Mouse (Mus musculus) kidney, postnatal 0 days (tissue): ENCODE measurements around the gene Psmf1. TPM values are rescaled to one million over a fixed set of nuclear protein-coding genes. Genes with fewer than 3 reads are reported as not detected.

Experiments used
- ATAC-seq: fragments of 200-750 bp; cut with Nextera tagmentation; replicated peaks from 2 replicates; pipeline ENCODE4 v1.8.0; 2017; ENCODE audit warnings: low read depth, moderate number of reproducible peaks, moderate TSS enrichment, moderate library complexity; ENCODE audit not compliant: low FRiP score
- DNase-seq: peaks from one replicate; pipeline ENCODE4 v3.0.0-alpha.2; 2016; ENCODE audit warnings: low spot score
- H3K27ac ChIP-seq: fragments of 300-500 bp; sonication (generic); 2 replicates; pipeline ENCODE4 v1.5.1; 2014; ENCODE audit warnings: mild to moderate bottlenecking
- H3K27me3 ChIP-seq: fragments of 300-500 bp; sonication (generic); 2 replicates; pipeline ENCODE4 v1.6.1; 2014; ENCODE audit warnings: low read length, mixed read lengths; ENCODE audit not compliant: insufficient read depth
- H3K36me3 ChIP-seq: fragments of 300-500 bp; sonication (generic); 2 replicates; pipeline ENCODE4 v1.6.1; 2014; ENCODE audit warnings: low read length, mixed read lengths; ENCODE audit not compliant: insufficient read depth
- H3K4me1 ChIP-seq: fragments of 300-500 bp; sonication (generic); replicated peaks from 2 replicates; pipeline ENCODE4 v1.6.1; 2014; ENCODE audit warnings: antibody characterized with exemption, low read length, mixed read lengths; ENCODE audit not compliant: insufficient read depth
- H3K4me2 ChIP-seq: fragments of 300-500 bp; sonication (generic); 2 replicates; pipeline ENCODE4 v1.6.1; 2014; ENCODE audit warnings: mild to moderate bottlenecking, low read length, moderate library complexity, mixed read lengths
- H3K4me3 ChIP-seq: fragments of 300-500 bp; sonication (generic); replicated peaks from 2 replicates; pipeline ENCODE4 v1.5.1; 2014; ENCODE audit warnings: low read depth, low read length
- H3K9ac ChIP-seq: fragments of 300-500 bp; sonication (generic); 2 replicates; pipeline ENCODE4 v1.6.1; 2014; ENCODE audit warnings: low read depth, low read length
- H3K9me3 ChIP-seq: fragments of 300-500 bp; sonication (generic); replicated peaks from 2 replicates; pipeline ENCODE4 v1.6.1; 2016; ENCODE audit warnings: low read length, inconsistent platforms, mixed read lengths
- CTCF ChIP-seq: IDR thresholded peaks from 2 replicates; pipeline ENCODE4 v1.5.1; 2016; ENCODE audit warnings: antibody characterized with exemption, low read depth, mild to moderate bottlenecking, moderate library complexity
- WGBS: fragments of 180-500 bp; shearing (Covaris S2); extraction: QIAGEN DNeasy Blood & Tissue Kit; methylation state at CpG from one replicate; pipeline ENCODE4 v1.1.7; 2014; 5-methylcytosine and 5-hydroxymethylcytosine counted together
- polyA plus RNA-seq: library from polyadenylated mRNA; unstranded; fragments of >200 nt; fragmentation: Nextera tagmentation; extraction: Ambion mirVana; gene quantifications from 2 replicates; pipeline ENCODE4 v1.2.1, GENCODE M21; 2015

Psmf1 gene
- polyA plus RNA-seq, 1 experiment from 2014 or later = 45.1 TPM

GRCm38 (mm10) chr2:151739505-151739904 is 4.5 kb downstream of the Psmf1 start:
- no peaks in the 10 kb centered on the region for H3K9me3 ChIP-seq
- TF ChIP-seq CTCF = no peak
- peaks cover 15% of the 10 kb centered on the region; the same call in 1 of the 2 replicates for H3K4me1 ChIP-seq
- ATAC-seq = no peak
- H3K9ac ChIP-seq = no peak overlapping the region
- H3K27me3 ChIP-seq = no peaks in the 10 kb centered on the region
- 86% methylated on average over 7 of the region's 7 CpGs for whole genome bisulfite sequencing
- H3K36me3 ChIP-seq = 0 out of 2 replicates have a peak, but pooled peaks cover under 1% of the 10 kb centered on the region
- peak overlapping the region; percentile 93; the same call in 1 of the 2 replicates for H3K4me2 ChIP-seq
- DNase-seq = no peak
- no peak overlapping the region for H3K27ac ChIP-seq
- no peak overlapping the region for H3K4me3 ChIP-seq

- Histone ChIP-seq H3K9ac (no peak overlapping the region), H3K4me2 (no peak overlapping the region), H3K4me3 (no peak overlapping the region), H3K27ac (no peak overlapping the region), H3K27me3 (no peaks in the 10 kb centered on the region), H3K36me3 (peaks cover 5% of the 10 kb centered on the region; the same call in 1 of the 2 replicates), H3K4me1 (peaks cover 15% of the 10 kb centered on the region; the same call in 1 of the 2 replicates), H3K9me3 (no peaks in the 10 kb centered on the region)
- 86% methylated on average over 3 of the region's 3 CpGs for WGBS
- ATAC-seq (no peak), DNase-seq (no peak)
- no peak for TF ChIP-seq CTCF
These were observed 4.9 kb downstream of the Psmf1 start for GRCm38 (mm10) chr2:151739081-151739480.

DNA sequence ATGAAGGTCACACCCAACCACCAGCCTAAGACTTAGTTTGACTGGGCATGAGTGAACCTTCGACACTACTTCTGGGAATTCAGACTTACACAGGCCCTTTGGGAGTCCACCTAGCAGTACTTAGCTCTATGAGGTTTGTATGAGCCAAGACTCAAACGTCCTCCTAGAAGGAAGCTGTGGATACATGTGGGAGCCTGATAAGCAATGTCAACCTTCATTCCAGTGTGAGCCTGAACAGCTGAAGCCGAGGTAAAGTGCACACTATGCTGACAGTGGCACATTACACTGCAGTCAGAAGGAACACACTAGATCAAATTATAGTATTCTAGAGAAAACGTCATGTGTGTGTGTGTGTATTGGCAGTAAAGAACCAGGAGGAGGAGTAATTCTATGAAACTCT is 5.5 kb downstream of the Psmf1 start:
- no peaks in the 10 kb centered on the region for H3K9me3 ChIP-seq
- 81% methylated on average over 4 of the region's 4 CpGs for WGBS
- no peak for TF ChIP-seq CTCF
- no peak overlapping the region for H3K4me3 ChIP-seq
- no peak for ATAC-seq
- no peak for DNase-seq
- no peak overlapping the region for H3K9ac ChIP-seq
- H3K27ac ChIP-seq = no peak overlapping the region
- H3K36me3 ChIP-seq = peaks cover 10% of the 10 kb centered on the region; the same call in 1 of the 2 replicates
- H3K4me2 ChIP-seq = no peak overlapping the region
- H3K27me3 ChIP-seq = no peaks in the 10 kb centered on the region
- peaks cover 15% of the 10 kb centered on the region; the same call in 1 of the 2 replicates for H3K4me1 ChIP-seq

DNA sequence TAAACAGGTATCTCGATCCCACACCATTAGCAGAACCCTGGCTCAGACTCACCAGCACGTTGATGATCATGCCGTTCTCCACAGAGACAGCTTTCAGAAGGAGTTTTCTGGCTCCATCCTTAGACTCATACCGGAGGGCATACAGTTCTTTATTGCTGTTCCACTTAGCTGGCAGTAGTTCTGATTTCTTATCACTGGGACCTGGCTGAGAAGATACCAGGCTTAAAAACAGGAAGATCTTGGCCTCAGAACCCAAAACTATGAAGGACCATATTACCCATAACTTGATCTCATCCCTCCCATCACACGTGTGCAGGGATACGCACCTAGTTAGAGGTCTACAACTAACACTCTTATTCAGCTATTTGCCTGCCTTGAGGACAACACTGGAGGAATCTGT is 8.6 kb downstream of the Psmf1 start:
- Histone ChIP-seq H3K4me1 (peaks cover 12% of the 10 kb centered on the region; the same call in 1 of the 2 replicates), H3K36me3 (peaks cover 10% of the 10 kb centered on the region; the same call in 1 of the 2 replicates), H3K9ac (no peak overlapping the region), H3K27ac (no peak overlapping the region), H3K4me3 (no peak overlapping the region), H3K27me3 (no peaks in the 10 kb centered on the region), H3K4me2 (no peak overlapping the region), H3K9me3 (no peaks in the 10 kb centered on the region)
- DNase-seq = no peak
- 93% methylated on average over 6 of the region's 6 CpGs for WGBS
- no peak for TF ChIP-seq CTCF
- ATAC-seq = no peak

GRCm38 (mm10) chr2:151733151-151733865 is 10.7 kb downstream of the Psmf1 start:
- TF ChIP-seq CTCF = no peak
- DNase-seq (no peak), ATAC-seq (no peak)
- no peaks in the 10 kb centered on the region for H3K4me1 ChIP-seq
- H3K4me2 ChIP-seq = no peak overlapping the region
- no peaks in the 10 kb centered on the region for H3K27me3 ChIP-seq
- H3K36me3 ChIP-seq = peaks cover 23% of the 10 kb centered on the region
- H3K4me3 ChIP-seq = no peak overlapping the region
- H3K9me3 ChIP-seq = no peaks in the 10 kb centered on the region
- no peak overlapping the region for H3K9ac ChIP-seq
- 86% methylated on average over 8 of the region's 8 CpGs for WGBS
- no peak overlapping the region for H3K27ac ChIP-seq

GRCm38 (mm10) chr2:151724094-151724493 is 19.9 kb downstream of the Psmf1 start:
- WGBS = 82% methylated on average over 2 of the region's 2 CpGs
- TF ChIP-seq CTCF = no peak
- H3K9ac ChIP-seq = no peak overlapping the region
- no peak for DNase-seq
- no peak overlapping the region for H3K4me3 ChIP-seq
- no peaks in the 10 kb centered on the region for H3K4me1 ChIP-seq
- ATAC-seq = no peak
- H3K27ac ChIP-seq = no peak overlapping the region
- peaks cover 31% of the 10 kb centered on the region for H3K36me3 ChIP-seq
- H3K4me2 ChIP-seq = no peak overlapping the region
- H3K27me3 ChIP-seq = no peaks in the 10 kb centered on the region
- no peaks in the 10 kb centered on the region for H3K9me3 ChIP-seq
